Mouse (Mus musculus) common myeloid progenitor, adult 5-6 weeks (primary cell): ENCODE data around the gene Crtc3. TPM values are rescaled to one million over a fixed set of nuclear protein-coding genes. Genes with fewer than 3 reads are reported as not detected.

Experiments used
- ATAC-seq: replicated peaks from 2 replicates; pipeline ENCODE4 v1.8.0; 2016; ENCODE audit warnings: low read depth, mild to moderate bottlenecking, moderate TSS enrichment, inconsistent platforms; ENCODE audit not compliant: poor library complexity, severe bottlenecking
- total RNA-seq: library from RNA; stranded (forward); fragments of 200-1000, 187-1606 nt; gene quantifications from 2 replicates; pipeline ENCODE4 v1.2.3, GENCODE M21; 2017

Gene Crtc3
- total RNA-seq = 8.4 and 15.8 TPM in 2 replicates

- ATAC-seq = peak; percentile 52
Observed at GRCm38 (mm10) chr7:80688556-80689220, at the start of gene Crtc3. Crtc3 (minus strand) TSS chr7:80688877.

- peak; percentile 34; the same call in 1 of the 2 replicates for ATAC-seq
Observed at GRCm38 (mm10) chr7:80736199-80736598, 47.5 kb upstream of the Crtc3 start.

GRCm38 (mm10) chr7:80732986-80733385, 44.3 kb upstream of the Crtc3 start:
- no peak for ATAC-seq

- peak; percentile 85 for ATAC-seq
Observed at GRCm38 (mm10) chr7:80729662-80730061, 41.0 kb upstream of the Crtc3 start.

GRCm38 (mm10) chr7:80721041-80721440, 32.4 kb upstream of the Crtc3 start:
- no peak for ATAC-seq

- no peak for ATAC-seq
Observed at GRCm38 (mm10) chr7:80719582-80719981, 30.9 kb upstream of the Crtc3 start.

GRCm38 (mm10) chr7:80719038-80719437, 30.4 kb upstream of the Crtc3 start:
- no peak for ATAC-seq

GRCm38 (mm10) chr7:80718471-80718870, 29.8 kb upstream of the Crtc3 start:
- ATAC-seq = no peak

GRCm38 (mm10) chr7:80716758-80717157, 28.1 kb upstream of the Crtc3 start:
- no peak for ATAC-seq

GRCm38 (mm10) chr7:80715306-80715705, 26.6 kb upstream of the Crtc3 start:
- peak; percentile 93 for ATAC-seq

GRCm38 (mm10) chr7:80711496-80711895, 22.8 kb upstream of the Crtc3 start:
- ATAC-seq = no peak

GRCm38 (mm10) chr7:80710333-80710732, 21.7 kb upstream of the Crtc3 start:
- no peak for ATAC-seq

GRCm38 (mm10) chr7:80704066-80704465, 15.4 kb upstream of the Crtc3 start:
- no peak for ATAC-seq

GRCm38 (mm10) chr7:80702510-80702909, 13.8 kb upstream of the Crtc3 start:
- ATAC-seq = no peak; the same call in 1 of the 2 replicates

GRCm38 (mm10) chr7:80699709-80700108, 11.0 kb upstream of the Crtc3 start:
- ATAC-seq = no peak

GRCm38 (mm10) chr7:80698940-80699339, 10.3 kb upstream of the Crtc3 start:
- no peak for ATAC-seq

GRCm38 (mm10) chr7:80697859-80698258, 9.2 kb upstream of the Crtc3 start:
- ATAC-seq = no peak

- ATAC-seq = 0 out of 2 replicates have a peak, but pooled peaks have one; percentile 17
Observed at GRCm38 (mm10) chr7:80696903-80697302, 8.2 kb upstream of the Crtc3 start.

- no peak for ATAC-seq
Observed at GRCm38 (mm10) chr7:80696334-80696733, 7.7 kb upstream of the Crtc3 start.

- ATAC-seq = no peak
Observed at GRCm38 (mm10) chr7:80692472-80692871, 3.8 kb upstream of the Crtc3 start.

- ATAC-seq = no peak
Observed at GRCm38 (mm10) chr7:80691131-80691530, 2.5 kb upstream of the Crtc3 start.

GRCm38 (mm10) chr7:80689221-80689591, 529 bp upstream of the Crtc3 start:
- ATAC-seq = no peak
